Mouse (Mus musculus) stomach, embryonic 16.5 days (tissue): ENCODE measurements around the gene Zfp54. TPM values are rescaled to one million over a fixed set of nuclear protein-coding genes. Genes with fewer than 3 reads are reported as not detected.

ENCODE experiments used
- polyA plus RNA-seq: library from polyadenylated mRNA; unstranded; fragments of >200 nt; fragmentation: Nextera tagmentation; extraction: Ambion mirVana; gene quantifications from 2 replicates; pipeline ENCODE4 v1.2.1, GENCODE M21; 2015

The Zfp54 gene
- polyA plus RNA-seq, 1 experiment from 2014 or later, result 7.1 TPM

Other genes starting within 250 kb of the Zfp54 start
- gene Vmn1r234, start 197.1 kb upstream of the Zfp54 start, polyA plus RNA-seq, result not detected in 2 replicates
- not detected in 2 replicates for gene Vmn1r235, start 166.8 kb upstream of the Zfp54 start, polyA plus RNA-seq
- gene Vmn1r236, start 140.3 kb upstream of the Zfp54 start, polyA plus RNA-seq, result not detected in 2 replicates
- gene Vmn1r237, start 111.4 kb upstream of the Zfp54 start, polyA plus RNA-seq, result not detected in 2 replicates
- gene Zfp677, start 39.5 kb upstream of the Zfp54 start, polyA plus RNA-seq, result 3.4 and 3.6 TPM in 2 replicates
- 14.5 and 16.8 TPM in 2 replicates for gene Zfp51, start 27.1 kb downstream of the Zfp54 start, polyA plus RNA-seq
- 13.8 and 14.3 TPM in 2 replicates for gene Zfp53, start 65.8 kb downstream of the Zfp54 start, polyA plus RNA-seq
- 5.8 and 6.6 TPM in 2 replicates for gene Zfp52, start 112.3 kb downstream of the Zfp54 start, polyA plus RNA-seq
- 19.0 and 21.3 TPM in 2 replicates for gene Zfp948, start 143.8 kb downstream of the Zfp54 start, polyA plus RNA-seq
- 3.9 and 5.0 TPM in 2 replicates for gene Zfp983, start 227.4 kb downstream of the Zfp54 start, polyA plus RNA-seq